In the genomic region with DNA sequence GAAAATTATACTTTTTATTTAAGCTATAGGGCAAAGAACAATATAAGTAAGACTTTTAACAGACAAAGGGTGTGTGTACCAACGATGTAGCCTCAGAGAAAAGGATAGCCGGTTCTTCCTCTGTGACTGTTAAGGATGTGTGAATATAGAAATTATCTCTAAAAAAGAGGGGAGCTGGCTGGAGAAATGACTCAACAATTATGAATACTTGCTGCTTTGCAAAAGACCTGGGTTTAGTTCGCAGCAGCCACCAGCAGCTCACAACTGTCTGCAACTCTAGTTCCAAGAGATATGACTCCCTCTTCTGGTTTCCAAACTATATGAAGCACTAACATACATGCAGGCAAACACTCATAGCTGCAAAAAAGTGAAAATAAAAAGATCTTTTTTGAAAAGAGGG, we compare ENCODE assay signal across 10 mouse cellular contexts. TPM values are rescaled to one million over a fixed set of nuclear protein-coding genes. Genes with fewer than 3 reads are reported as not detected.
DNase-seq lines count a peak whose midpoint lies in the region; ATAC-seq lines count a peak whose summit lies in the region.
"Had no signal": no experiment of that assay in that cellular context is flagged by ENCODE, and none has a peak within 500 bp of the region (broad histone marks: within the 10 kb centered on the region; RNA-seq: fewer than 3 reads in every experiment).

No protein-coding gene starts in this region.

- ATAC-seq in limb, embryonic 12.5 days (ENCODE audit: insufficient number of reproducible peaks, insufficient read depth, low FRiP score, low TSS enrichment, low read depth): no peak
- no peak for ATAC-seq in forebrain, embryonic 13.5 days
- no peak for ATAC-seq in midbrain, embryonic 13.5 days

- no peaks in the 10 kb centered on the region for H3K9me3 ChIP-seq in limb, embryonic 12.5 days
- H3K9me3 ChIP-seq in limb, embryonic 10.5 days (replicated peaks): no peaks in the 10 kb centered on the region
- H3K9me3 ChIP-seq in forebrain, embryonic 13.5 days (replicated peaks): no peaks in the 10 kb centered on the region
- H3K9me3 ChIP-seq in midbrain, embryonic 13.5 days: no peaks in the 10 kb centered on the region

- H3K27ac ChIP-seq in limb, embryonic 12.5 days: no peak overlapping the region
- H3K27ac ChIP-seq in limb, embryonic 10.5 days: no peak overlapping the region
- no peak overlapping the region for H3K27ac ChIP-seq in forebrain, embryonic 13.5 days
- H3K27ac ChIP-seq in midbrain, embryonic 13.5 days: no peak overlapping the region

- H3K4me2 ChIP-seq in limb, embryonic 12.5 days: 0 out of 2 replicates have a peak overlapping the region, but pooled peaks have one; percentile 67
- H3K4me2 ChIP-seq in forebrain, embryonic 13.5 days: peak overlapping the region; percentile 72
- peak overlapping the region; percentile 70 for H3K4me2 ChIP-seq in midbrain, embryonic 13.5 days (replicated peaks)

- H3K4me1 ChIP-seq in limb, embryonic 12.5 days (replicated peaks): peaks cover 21% of the 10 kb centered on the region
- peaks cover 17% of the 10 kb centered on the region for H3K4me1 ChIP-seq in limb, embryonic 10.5 days
- H3K4me1 ChIP-seq in forebrain, embryonic 13.5 days: peaks cover 26% of the 10 kb centered on the region
- H3K4me1 ChIP-seq in midbrain, embryonic 13.5 days (replicated peaks): peaks cover 25% of the 10 kb centered on the region

- no peak overlapping the region for H3K4me3 ChIP-seq in limb, embryonic 12.5 days (replicated peaks)
- H3K4me3 ChIP-seq in limb, embryonic 10.5 days: no peak overlapping the region
- peak overlapping the region; percentile 93; the same call in 1 of the 2 replicates for H3K4me3 ChIP-seq in forebrain, embryonic 13.5 days
- peak overlapping the region; percentile 95 for H3K4me3 ChIP-seq in midbrain, embryonic 13.5 days (replicated peaks)

- no peaks in the 10 kb centered on the region for H3K27me3 ChIP-seq in limb, embryonic 12.5 days
- H3K27me3 ChIP-seq in limb, embryonic 10.5 days (ENCODE audit: low read depth, poor library complexity, severe bottlenecking): no peaks in the 10 kb centered on the region
- H3K27me3 ChIP-seq in forebrain, embryonic 13.5 days: no peaks in the 10 kb centered on the region
- H3K27me3 ChIP-seq in midbrain, embryonic 13.5 days: no peaks in the 10 kb centered on the region

- H3K9ac ChIP-seq in limb, embryonic 12.5 days (replicated peaks): no peak overlapping the region
- H3K9ac ChIP-seq in forebrain, embryonic 13.5 days: no peak overlapping the region
- no peak overlapping the region for H3K9ac ChIP-seq in midbrain, embryonic 13.5 days (replicated peaks)

- WGBS in limb, embryonic 12.5 days: 95% methylated on average over 3 of the region's 3 CpGs
- WGBS in limb, embryonic 10.5 days: 96% methylated on average over 3 of the region's 3 CpGs
- 90% methylated on average over 3 of the region's 3 CpGs for WGBS in forebrain, embryonic 13.5 days
- WGBS in midbrain, embryonic 13.5 days: 95% methylated on average over 3 of the region's 3 CpGs

- DNase-seq in limb, embryonic 10.5 days (ENCODE audit: low spot score): no peak
- DNase-seq in MEL-GATA-1-ER (ENCODE audit: extremely low read depth, low read depth): peak; percentile 41
- no peak for DNase-seq in adrenal gland, adult 8-10 months
- DNase-seq in frontal cortex, postnatal 10 days (ENCODE audit: low spot score in 2 of 2): no peak
- DNase-seq: cerebellum, adult 9-11 months; heart, adult 18-20 months; lung, embryonic 14.5 days had no signal

- no peaks in the 10 kb centered on the region for H3K36me3 ChIP-seq in limb, embryonic 12.5 days
- no peaks in the 10 kb centered on the region for H3K36me3 ChIP-seq in limb, embryonic 10.5 days
- H3K36me3 ChIP-seq in forebrain, embryonic 13.5 days (ENCODE audit: poor library complexity, severe bottlenecking): no peaks in the 10 kb centered on the region
- no peaks in the 10 kb centered on the region for H3K36me3 ChIP-seq in midbrain, embryonic 13.5 days

RNA-seq across cellular contexts. Expression of a gene that starts 2.0 kb away (rescaled TPM):
- polyA plus RNA-seq in limb, embryonic 12.5 days (2016; fragmentation: Nextera tagmentation; extraction: Ambion mirVana): 21.1 and 22.0 TPM in 2 replicates
- 16.3 and 19.2 TPM in 2 replicates for polyA plus RNA-seq in limb, embryonic 10.5 days (2016; fragmentation: Nextera tagmentation; extraction: Ambion mirVana)
- polyA plus RNA-seq in forebrain, embryonic 13.5 days (2015; fragmentation: Nextera tagmentation; extraction: Ambion mirVana): 29.8 and 32.4 TPM in 2 replicates
- polyA plus RNA-seq in midbrain, embryonic 13.5 days (2015; fragmentation: Nextera tagmentation; extraction: Ambion mirVana): 45.0 and 47.0 TPM in 2 replicates
- total RNA-seq in adrenal gland, adult 8-10 months (2022): 10 to 100 TPM; 34.5 to 54.7 (median 45.6) TPM

RNA-seq across cellular contexts. Expression of a gene that starts 45.4 kb away (rescaled TPM):
- polyA plus RNA-seq in limb, embryonic 12.5 days (2016; fragmentation: Nextera tagmentation; extraction: Ambion mirVana): 19.0 and 19.2 TPM in 2 replicates
- 15.2 and 19.1 TPM in 2 replicates for polyA plus RNA-seq in limb, embryonic 10.5 days (2016; fragmentation: Nextera tagmentation; extraction: Ambion mirVana)
- 19.8 and 21.0 TPM in 2 replicates for polyA plus RNA-seq in forebrain, embryonic 13.5 days (2015; fragmentation: Nextera tagmentation; extraction: Ambion mirVana)
- 14.4 and 15.1 TPM in 2 replicates for polyA plus RNA-seq in midbrain, embryonic 13.5 days (2015; fragmentation: Nextera tagmentation; extraction: Ambion mirVana)
- 10 to 100 TPM; 22.1 to 23.2 (median 22.2) TPM for total RNA-seq in adrenal gland, adult 8-10 months (2022)

Comparison
In these comparisons a context has a peak if more than half of its experiments do, and no peak if none do; other contexts are left out.
1. H3K4me3 ChIP-seq: peak in forebrain, embryonic 13.5 days (single experiment) and midbrain, embryonic 13.5 days (single experiment); none in limb, embryonic 12.5 days (single experiment) and limb, embryonic 10.5 days (single experiment).
2. Peak in every context shown above with its lines, with median percentiles within 50 percentile points of each other: H3K4me2 ChIP-seq.